Mouse (Mus musculus): ENCODE measurements around the gene Txndc5. TPM values are rescaled to one million over a fixed set of nuclear protein-coding genes. Genes with fewer than 3 reads are reported as not detected.
A peak's percentile ranks its signal among the peaks of the same experiment; 100 is the strongest.

Gene Txndc5
- total and polyA plus RNA-seq, 3 experiments = 29.7 to 39.5 (median 34.7) TPM

DNA sequence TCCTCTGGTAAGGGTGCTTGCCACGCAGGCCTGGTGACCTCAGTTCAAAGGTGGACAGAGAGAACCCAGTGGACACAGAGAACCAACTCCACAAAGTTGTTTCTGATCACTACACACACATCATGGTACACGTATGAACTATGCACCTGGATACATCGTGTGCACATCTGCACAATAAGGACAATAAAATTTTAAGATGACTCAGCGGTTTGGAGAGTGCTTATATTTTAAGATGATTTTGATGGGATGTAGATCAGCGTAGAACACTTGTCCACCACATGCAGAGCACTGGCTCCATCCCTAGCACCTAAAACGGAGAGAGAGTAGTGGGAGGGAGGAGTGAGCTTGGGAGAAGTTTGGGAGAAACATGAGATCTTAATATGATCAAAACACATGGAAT is 55.1 kb downstream of the Txndc5 start:
- WGBS = 90% methylated on average over 6 of the region's 6 CpGs
- no peak for TF ChIP-seq EP300 (IDR thresholded peaks at IDR 0.05; ENCODE audit: insufficient read depth, low read depth, low read length)

DNA sequence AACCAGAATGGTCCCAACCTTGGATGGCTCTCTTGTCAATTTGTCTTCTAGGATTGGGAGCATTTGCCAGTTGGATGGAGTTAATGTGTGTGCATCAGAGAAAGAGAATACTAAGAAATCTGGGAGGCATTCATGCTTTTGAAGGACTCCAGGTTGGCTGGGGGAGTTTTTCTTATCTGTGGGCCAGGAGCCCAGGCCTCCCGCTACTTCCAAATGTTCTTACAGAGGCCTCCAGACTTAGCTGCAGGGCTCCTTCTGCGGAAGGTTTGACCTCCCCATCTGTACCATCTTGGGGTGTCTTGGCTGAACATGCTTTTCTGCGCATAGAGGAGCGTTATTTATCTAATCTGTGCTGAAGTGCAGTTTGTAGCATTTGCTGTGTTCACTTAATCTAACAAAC is 56.0 kb downstream of the Txndc5 start:
- DNase-seq = peak in 1 of 2 experiments; percentile 11
- Histone ChIP-seq H3K27ac (no peak overlapping the region), H3K27me3 (ENCODE audit: control insufficient read depth, insufficient read depth, low read length) (no peaks in the 10 kb centered on the region), H3K79me2 (replicated peaks; ENCODE audit: control insufficient read depth, insufficient read depth, low read length) (no peaks in the 10 kb centered on the region), H3K36me3 (ENCODE audit: control insufficient read depth, insufficient read depth, low read length) (no peaks in the 10 kb centered on the region), H3K9ac (ENCODE audit: low read depth, low read length) (no peak overlapping the region), H3K4me3 (no peak overlapping the region), H3K4me1 (ENCODE audit: control insufficient read depth, insufficient read depth, low read length) (no peaks in the 10 kb centered on the region; the same call in 1 of the 2 replicates)
- 77% methylated on average over 4 of the region's 4 CpGs for WGBS
- intact Hi-C loops (cut with DNase I) = no loop called here
- TF ChIP-seq EP300 (IDR thresholded peaks at IDR 0.05; ENCODE audit: insufficient read depth, low read depth, low read length) = no peak
- no peak for TF ChIP-seq POLR2A (IDR thresholded peaks at IDR 0.05; ENCODE audit: insufficient read depth, low read depth, low read length)
- TF ChIP-seq CTCF (IDR thresholded peaks at IDR 0.05) = no peak

More for the DNA sequence above, 55.1 kb downstream of the Txndc5 start:
- DNase-seq = no peak
- Histone ChIP-seq H3K9ac (ENCODE audit: low read depth, low read length) (no peak overlapping the region), H3K27ac (no peak overlapping the region), H3K27me3 (ENCODE audit: control insufficient read depth, insufficient read depth, low read length) (no peaks in the 10 kb centered on the region), H3K79me2 (replicated peaks; ENCODE audit: control insufficient read depth, insufficient read depth, low read length) (no peaks in the 10 kb centered on the region), H3K4me1 (ENCODE audit: control insufficient read depth, insufficient read depth, low read length) (no peaks in the 10 kb centered on the region; the same call in 1 of the 2 replicates), H3K4me3 (no peak overlapping the region), H3K36me3 (ENCODE audit: control insufficient read depth, insufficient read depth, low read length) (no peaks in the 10 kb centered on the region)
- intact Hi-C loops (cut with DNase I) = no loop called here

- H3K27ac ChIP-seq = no peak overlapping the region
- TF ChIP-seq POLR2A (IDR thresholded peaks at IDR 0.05; ENCODE audit: insufficient read depth, low read depth, low read length) = no peak
- no peak for TF ChIP-seq CTCF (IDR thresholded peaks at IDR 0.05)
- TF ChIP-seq EP300 (IDR thresholded peaks at IDR 0.05; ENCODE audit: insufficient read depth, low read depth, low read length) = no peak
- H3K36me3 ChIP-seq (ENCODE audit: control insufficient read depth, insufficient read depth, low read length) = no peaks in the 10 kb centered on the region
- H3K27me3 ChIP-seq (ENCODE audit: control insufficient read depth, insufficient read depth, low read length) = no peaks in the 10 kb centered on the region
- no peaks in the 10 kb centered on the region; the same call in 1 of the 2 replicates for H3K4me1 ChIP-seq (ENCODE audit: control insufficient read depth, insufficient read depth, low read length)
- H3K79me2 ChIP-seq (replicated peaks; ENCODE audit: control insufficient read depth, insufficient read depth, low read length) = no peaks in the 10 kb centered on the region
- intact Hi-C loops (cut with DNase I) = no loop called here
- 76% methylated on average over 5 of the region's 5 CpGs for WGBS
- DNase-seq = no peak
- no peak overlapping the region for H3K9ac ChIP-seq (ENCODE audit: low read depth, low read length)
- no peak overlapping the region for H3K4me3 ChIP-seq
Observed at GRCm38 (mm10) chr13:38470882-38471281, 57.7 kb downstream of the Txndc5 start.

GRCm38 (mm10) chr13:38463410-38463809 is 65.2 kb downstream of the Txndc5 start:
- intact Hi-C loops (cut with DNase I) = no loop called here
- no peak overlapping the region for H3K9ac ChIP-seq (ENCODE audit: low read depth, low read length)
- H3K4me1 ChIP-seq (ENCODE audit: control insufficient read depth, insufficient read depth, low read length) = no peaks in the 10 kb centered on the region; the same call in 1 of the 2 replicates
- H3K27me3 ChIP-seq (ENCODE audit: control insufficient read depth, insufficient read depth, low read length) = no peaks in the 10 kb centered on the region
- 94% methylated on average over 1 of the region's 1 CpGs for WGBS
- TF ChIP-seq CTCF (IDR thresholded peaks at IDR 0.05) = peak; percentile 65
- no peak for TF ChIP-seq POLR2A (IDR thresholded peaks at IDR 0.05; ENCODE audit: insufficient read depth, low read depth, low read length)
- H3K27ac ChIP-seq = no peak overlapping the region
- no peaks in the 10 kb centered on the region; the same call in 1 of the 2 replicates for H3K79me2 ChIP-seq (replicated peaks; ENCODE audit: control insufficient read depth, insufficient read depth, low read length)
- no peak overlapping the region for H3K4me3 ChIP-seq
- no peaks in the 10 kb centered on the region; the same call in 1 of the 2 replicates for H3K36me3 ChIP-seq (ENCODE audit: control insufficient read depth, insufficient read depth, low read length)
- DNase-seq = no peak

- no peak for TF ChIP-seq EP300 (IDR thresholded peaks at IDR 0.05; ENCODE audit: insufficient read depth, low read depth, low read length)
- no peak for TF ChIP-seq CTCF (IDR thresholded peaks at IDR 0.05)
- TF ChIP-seq POLR2A (IDR thresholded peaks at IDR 0.05; ENCODE audit: insufficient read depth, low read depth, low read length) = no peak
- 88% methylated on average over 5 of the region's 5 CpGs for WGBS
- H3K36me3 ChIP-seq (ENCODE audit: control insufficient read depth, insufficient read depth, low read length) = no peaks in the 10 kb centered on the region
- H3K9ac ChIP-seq (ENCODE audit: low read depth, low read length) = no peak overlapping the region
- no peaks in the 10 kb centered on the region for H3K79me2 ChIP-seq (replicated peaks; ENCODE audit: control insufficient read depth, insufficient read depth, low read length)
- intact Hi-C loops (cut with DNase I) = no loop called here
- H3K4me1 ChIP-seq (ENCODE audit: control insufficient read depth, insufficient read depth, low read length) = peaks cover 2% of the 10 kb centered on the region; the same call in 1 of the 2 replicates
- DNase-seq = no peak
- H3K4me3 ChIP-seq = no peak overlapping the region
- no peaks in the 10 kb centered on the region for H3K27me3 ChIP-seq (ENCODE audit: control insufficient read depth, insufficient read depth, low read length)
- H3K27ac ChIP-seq = no peak overlapping the region
Observed at GRCm38 (mm10) chr13:38451446-38451845, 77.2 kb downstream of the Txndc5 start.

Other genes with a start within 250 kb of the Txndc5 start
- 10 to 100 TPM; 23.0 to 28.8 TPM for gene Bmp6, start 183.7 kb downstream of the Txndc5 start, total RNA-seq (2021)
- gene Bmp6, start 183.7 kb downstream of the Txndc5 start, polyA plus RNA-seq (2012; rRNA removed) = 19.3 and 30.3 TPM in 2 replicates
- 10 to 100 TPM; 10.5 to 12.0 TPM for gene Bloc1s5, start 106.3 kb upstream of the Txndc5 start, total RNA-seq (2021)
- gene Bloc1s5, start 106.3 kb upstream of the Txndc5 start, polyA plus RNA-seq (2012; rRNA removed) = 5.2 and 7.9 TPM in 2 replicates
- gene Eef1e1, start 130.2 kb upstream of the Txndc5 start, total RNA-seq (2021) = 10 to 100 TPM; 11.0 to 11.6 TPM
- 3.9 and 7.3 TPM in 2 replicates for gene Eef1e1, start 130.2 kb upstream of the Txndc5 start, polyA plus RNA-seq (2012; rRNA removed)

Measured in heart, adult 2 months (tissue).